Mouse (Mus musculus) liver, embryonic 13.5 days (tissue): ENCODE measurements around the gene Tpm1. TPM values are rescaled to one million over a fixed set of nuclear protein-coding genes. Genes with fewer than 3 reads are reported as not detected.
A peak's percentile ranks its signal among the peaks of the same experiment; 100 is the strongest.

Experiments used
- ATAC-seq: fragments of 200-750 bp; cut with Nextera tagmentation; 2 replicates; pipeline ENCODE4 v1.8.0; 2017; ENCODE audit warnings: low read depth, mild to moderate bottlenecking, moderate number of reproducible peaks, moderate library complexity
- DNase-seq: peaks from one replicate; pipeline ENCODE4 v3.0.0; 2022
- H3K27ac ChIP-seq: fragments of 300-500 bp; sonication (generic); 2 replicates; pipeline ENCODE4 v1.5.1; 2015; ENCODE audit warnings: moderate library complexity, mild to moderate bottlenecking, inconsistent platforms
- H3K27me3 ChIP-seq: fragments of 300-500 bp; sonication (generic); 2 replicates; pipeline ENCODE4 v1.6.1; 2015; ENCODE audit warnings: mild to moderate bottlenecking, inconsistent platforms
- H3K36me3 ChIP-seq: fragments of 300-500 bp; sonication (generic); 2 replicates; pipeline ENCODE4 v1.6.1; 2015; ENCODE audit warnings: mild to moderate bottlenecking, inconsistent platforms
- H3K4me1 ChIP-seq: fragments of 300-500 bp; sonication (generic); replicated peaks from 2 replicates; pipeline ENCODE4 v1.6.1; 2015; ENCODE audit warnings: inconsistent platforms
- H3K4me2 ChIP-seq: fragments of 300-500 bp; sonication (generic); 2 replicates; pipeline ENCODE4 v1.6.1; 2015; ENCODE audit warnings: inconsistent platforms, mild to moderate bottlenecking, moderate library complexity
- H3K4me3 ChIP-seq: fragments of 300-500 bp; sonication (generic); replicated peaks from 2 replicates; pipeline ENCODE4 v1.5.1; 2015; ENCODE audit warnings: mild to moderate bottlenecking, inconsistent platforms
- H3K9ac ChIP-seq: fragments of 300-500 bp; sonication (generic); 2 replicates; pipeline ENCODE4 v1.6.1; 2015; ENCODE audit warnings: mild to moderate bottlenecking, inconsistent platforms
- H3K9me3 ChIP-seq: fragments of 300-500 bp; sonication (generic); replicated peaks from 2 replicates; pipeline ENCODE4 v1.6.1; 2016; ENCODE audit warnings: inconsistent platforms
- WGBS: fragments of 180-500 bp; shearing (Covaris S2); methylation state at CpG from one replicate; pipeline ENCODE4 v1.1.7; 2015; ENCODE audit not compliant: insufficient replicate concordance; 5-methylcytosine and 5-hydroxymethylcytosine counted together
- polyA plus RNA-seq: library from polyadenylated mRNA; unstranded; fragments of >200 nt; fragmentation: Nextera tagmentation; extraction: Ambion mirVana; gene quantifications from 2 replicates; pipeline ENCODE4 v1.2.1, GENCODE M21; 2015

Gene Tpm1
- polyA plus RNA-seq, 1 experiment from 2014 or later: 168 TPM

DNA sequence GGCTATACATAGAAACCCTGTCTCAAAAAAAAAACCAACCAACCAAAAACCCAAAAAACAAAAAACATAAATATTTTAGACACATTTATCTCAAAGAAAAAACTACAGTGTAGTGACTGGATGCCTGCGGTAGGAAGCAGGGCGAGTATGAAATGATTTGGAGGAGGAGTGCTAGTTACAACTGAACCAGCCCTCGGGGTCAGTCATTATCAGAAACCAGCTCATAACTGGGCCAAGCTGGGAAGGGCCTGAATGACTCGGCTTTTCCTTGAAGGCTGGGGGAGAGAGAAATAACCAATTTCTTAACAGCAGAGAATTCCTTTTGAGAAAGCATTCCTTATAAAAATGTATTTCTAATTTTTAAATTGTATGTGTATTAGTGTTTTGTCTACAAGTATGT is 11.5 kb downstream of the Tpm1 start:
- Histone ChIP-seq H3K27ac (peak overlapping the region; percentile 99), H3K4me3 (no peak overlapping the region), H3K27me3 (no peaks in the 10 kb centered on the region), H3K9me3 (peaks cover 11% of the 10 kb centered on the region), H3K4me2 (peak overlapping the region; percentile 78), H3K4me1 (peaks cover 64% of the 10 kb centered on the region), H3K9ac (peak overlapping the region; percentile 51; the same call in 1 of the 2 replicates), H3K36me3 (peaks cover 53% of the 10 kb centered on the region)
- WGBS: 30% methylated on average over 4 of the region's 4 CpGs
- peak; percentile 53; the same call in 1 of the 2 replicates for ATAC-seq
- DNase-seq: peak; percentile 48

DNA sequence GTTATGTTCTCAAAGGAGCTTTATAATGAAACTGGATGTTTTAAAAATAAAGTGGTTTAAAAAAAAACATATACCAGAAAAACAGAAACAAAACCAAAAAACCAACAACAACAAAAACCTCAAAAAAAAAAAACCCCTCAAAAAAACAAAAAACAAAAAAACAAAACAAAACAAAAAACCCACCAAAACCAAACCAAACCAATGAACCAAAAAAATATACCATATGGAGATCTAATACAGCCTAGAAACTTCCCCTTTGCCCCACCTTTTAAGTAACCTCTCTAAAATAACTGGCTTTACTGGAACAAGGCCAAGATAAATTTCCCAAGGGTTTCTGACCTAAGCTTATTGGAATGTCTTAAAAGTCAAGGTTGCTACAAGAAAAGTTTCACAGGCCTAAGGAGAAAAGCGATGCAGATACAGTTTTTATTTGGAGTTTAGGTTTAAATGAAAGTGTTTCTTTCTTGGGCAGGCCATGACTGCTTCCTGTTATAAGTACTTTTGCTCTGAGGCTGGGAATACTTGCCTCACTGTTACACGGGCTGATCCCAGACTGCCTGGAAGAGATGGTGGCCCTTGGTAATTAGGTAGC is 12.6 kb downstream of the Tpm1 start:
- no peak overlapping the region for H3K4me3 ChIP-seq
- 74% methylated on average over 2 of the region's 2 CpGs for whole genome bisulfite sequencing
- peaks cover 63% of the 10 kb centered on the region for H3K36me3 ChIP-seq
- H3K9me3 ChIP-seq: peaks cover 11% of the 10 kb centered on the region
- ATAC-seq: no peak
- DNase-seq: no peak
- peak overlapping the region; percentile 78; the same call in 1 of the 2 replicates for H3K4me2 ChIP-seq
- H3K9ac ChIP-seq: peak overlapping the region; percentile 51; the same call in 1 of the 2 replicates
- H3K27me3 ChIP-seq: no peaks in the 10 kb centered on the region
- peaks cover 56% of the 10 kb centered on the region for H3K4me1 ChIP-seq
- H3K27ac ChIP-seq: peak overlapping the region; percentile 99

DNA sequence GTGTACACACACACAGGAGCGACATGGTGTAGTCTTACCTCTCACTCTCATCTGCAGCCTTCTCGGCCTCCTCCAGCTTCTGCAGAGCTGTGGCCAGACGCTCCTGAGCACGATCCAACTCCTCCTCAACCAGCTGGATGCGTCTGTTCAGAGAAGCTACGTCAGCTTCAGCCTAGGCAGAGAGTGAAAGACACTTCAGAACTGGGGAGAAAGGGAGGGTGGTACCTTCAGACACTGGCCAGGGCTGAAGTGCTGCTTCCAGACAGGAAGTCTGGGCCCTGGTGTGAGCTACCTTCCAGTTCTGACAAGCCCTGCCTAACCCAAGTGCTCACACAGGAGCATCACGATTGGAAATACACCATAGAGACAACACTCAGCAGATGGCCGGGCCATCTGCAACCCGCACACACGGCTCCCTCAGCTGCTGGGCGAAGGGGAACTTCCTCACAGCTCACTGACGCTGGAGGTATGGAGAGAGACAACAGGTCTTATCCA is 13.2 kb downstream of the Tpm1 start:
- H3K36me3 ChIP-seq: peaks cover 70% of the 10 kb centered on the region
- 67% methylated on average over 12 of the region's 12 CpGs for WGBS

DNA sequence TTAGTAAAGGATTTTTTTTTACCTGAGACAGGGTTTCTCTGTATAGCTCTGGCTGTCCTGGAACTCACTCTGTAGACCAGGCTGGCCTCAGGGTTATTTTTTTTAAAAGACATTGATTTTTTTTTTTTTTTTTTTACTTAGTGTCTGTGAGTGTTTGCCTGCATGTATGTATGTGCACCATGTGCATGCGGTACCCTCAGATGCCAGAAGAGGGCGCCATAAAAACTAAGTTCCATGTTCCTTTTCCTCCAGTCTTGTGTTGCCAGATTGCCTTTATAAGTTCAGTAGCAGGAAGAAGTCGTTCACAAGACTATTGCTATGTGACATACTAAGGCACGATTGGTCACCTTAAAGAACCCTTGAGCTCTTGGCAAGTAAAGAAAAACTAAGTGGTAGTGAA is 14.5 kb downstream of the Tpm1 start:
- Histone ChIP-seq H3K9me3 (peaks cover 11% of the 10 kb centered on the region), H3K27ac (no peak overlapping the region), H3K27me3 (no peaks in the 10 kb centered on the region), H3K9ac (no peak overlapping the region), H3K4me1 (peaks cover 37% of the 10 kb centered on the region), H3K4me3 (no peak overlapping the region), H3K36me3 (peaks cover 83% of the 10 kb centered on the region), H3K4me2 (no peak overlapping the region)
- ATAC-seq: no peak
- no peak for DNase-seq
- WGBS: 87% methylated on average over 4 of the region's 4 CpGs

More for the DNA sequence above, 13.2 kb downstream of the Tpm1 start:
- Histone ChIP-seq H3K27ac (peak overlapping the region; percentile 69), H3K4me2 (no peak overlapping the region), H3K4me1 (peaks cover 50% of the 10 kb centered on the region), H3K9me3 (peaks cover 11% of the 10 kb centered on the region), H3K4me3 (no peak overlapping the region), H3K27me3 (no peaks in the 10 kb centered on the region), H3K9ac (no peak overlapping the region)
- DNase-seq: no peak
- no peak for ATAC-seq

DNA sequence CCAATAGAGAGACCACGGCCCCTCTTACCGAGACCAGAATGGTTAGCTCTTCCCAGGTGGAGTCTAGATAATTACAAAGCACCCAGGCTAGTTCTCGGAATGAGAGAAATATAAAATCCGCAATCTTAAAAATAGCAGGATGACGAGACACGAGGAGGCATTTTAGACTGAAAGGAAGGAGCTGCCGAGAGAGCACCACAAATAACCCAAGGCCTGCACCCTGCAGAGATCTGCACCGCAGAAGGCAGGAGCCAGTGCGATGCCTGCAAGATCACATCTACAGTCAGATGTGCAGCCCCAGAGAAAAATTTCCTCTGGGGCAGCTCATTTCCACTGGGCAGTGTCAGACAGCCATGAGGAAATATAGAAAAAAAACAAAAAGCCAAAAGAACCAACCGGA is 16.2 kb downstream of the Tpm1 start:
- no peak overlapping the region for H3K27ac ChIP-seq
- H3K4me1 ChIP-seq: peaks cover 20% of the 10 kb centered on the region
- no peak overlapping the region for H3K4me3 ChIP-seq
- peaks cover 91% of the 10 kb centered on the region for H3K36me3 ChIP-seq
- H3K4me2 ChIP-seq: no peak overlapping the region
- WGBS: 91% methylated on average over 10 of the region's 10 CpGs
- ATAC-seq: no peak
- H3K27me3 ChIP-seq: no peaks in the 10 kb centered on the region
- no peak for DNase-seq
- H3K9ac ChIP-seq: no peak overlapping the region
- peaks cover 11% of the 10 kb centered on the region for H3K9me3 ChIP-seq

DNA sequence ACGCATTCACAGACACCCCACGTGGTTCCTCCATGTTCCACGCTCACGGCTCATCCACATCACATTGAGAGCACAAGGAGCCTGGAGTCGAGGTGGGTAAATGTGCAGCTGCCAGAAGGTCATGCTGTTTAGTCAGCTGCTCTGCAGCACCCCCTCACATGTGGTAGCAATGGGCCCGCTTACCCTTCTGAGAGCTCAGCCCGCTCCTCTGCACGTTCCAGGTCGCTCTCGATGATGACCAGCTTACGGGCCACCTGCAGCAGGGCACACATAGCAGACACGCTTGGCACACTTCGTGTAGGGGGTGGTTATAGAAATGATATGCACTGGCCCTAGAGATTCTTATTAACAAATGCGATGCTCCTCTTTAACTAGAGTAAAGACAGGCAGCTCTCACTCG is 16.6 kb downstream of the Tpm1 start:
- Histone ChIP-seq H3K27ac (no peak overlapping the region), H3K4me1 (peaks cover 16% of the 10 kb centered on the region), H3K4me2 (no peak overlapping the region), H3K27me3 (no peaks in the 10 kb centered on the region), H3K36me3 (peaks cover 95% of the 10 kb centered on the region), H3K9ac (no peak overlapping the region), H3K4me3 (no peak overlapping the region), H3K9me3 (peaks cover 11% of the 10 kb centered on the region)
- 94% methylated on average over 15 of the region's 15 CpGs for WGBS
- ATAC-seq (no peak), DNase-seq (no peak)

DNA sequence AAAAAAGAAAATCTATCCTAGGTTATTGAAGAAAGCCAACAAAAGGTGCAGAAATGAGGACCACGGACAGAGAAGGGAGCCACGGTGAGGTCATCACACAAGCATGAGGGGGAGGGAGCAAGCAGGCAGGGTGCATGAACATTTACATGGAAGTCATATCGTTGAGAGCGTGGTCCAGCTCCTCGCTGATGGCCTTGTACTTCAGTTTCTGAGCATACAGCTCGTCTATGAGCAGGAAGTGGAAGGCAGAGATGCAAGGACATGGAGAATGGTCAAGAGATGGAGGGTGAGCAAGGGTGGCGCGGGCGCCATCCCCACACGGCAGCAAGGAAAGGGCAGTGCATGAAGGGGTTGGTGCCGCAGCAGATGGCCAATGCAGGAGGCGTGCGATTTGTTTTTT is 19.7 kb downstream of the Tpm1 start:
- Histone ChIP-seq H3K4me2 (no peak overlapping the region), H3K9ac (no peak overlapping the region), H3K36me3 (peaks cover 94% of the 10 kb centered on the region), H3K4me1 (peaks cover 29% of the 10 kb centered on the region), H3K9me3 (no peaks in the 10 kb centered on the region), H3K27me3 (no peaks in the 10 kb centered on the region), H3K27ac (peak overlapping the region; percentile 35; the same call in 1 of the 2 replicates), H3K4me3 (no peak overlapping the region)
- 89% methylated on average over 13 of the region's 13 CpGs for WGBS
- DNase-seq: no peak
- no peak for ATAC-seq

DNA sequence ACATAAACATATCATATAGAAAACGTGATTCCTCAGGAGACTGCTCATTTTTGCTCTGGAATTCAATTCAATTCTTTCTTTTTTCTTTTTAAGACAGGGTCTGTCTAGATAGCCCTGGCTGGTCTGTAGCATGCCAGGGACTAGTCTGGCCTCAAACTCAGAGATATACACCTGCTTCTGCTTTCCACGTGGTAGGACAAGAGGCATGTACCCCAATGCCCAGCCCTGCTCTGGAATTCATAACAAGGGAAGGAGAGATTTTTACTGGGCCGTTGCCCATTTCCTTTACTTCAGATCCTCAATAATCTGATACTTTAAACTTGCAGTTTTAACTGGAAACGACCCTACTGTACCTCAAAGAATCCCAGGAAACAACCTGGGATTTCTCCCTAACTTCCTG is 20.3 kb downstream of the Tpm1 start:
- ATAC-seq (no peak), DNase-seq (no peak)
- H3K9me3 ChIP-seq: no peaks in the 10 kb centered on the region
- no peak overlapping the region for H3K4me2 ChIP-seq
- H3K4me1 ChIP-seq: peaks cover 34% of the 10 kb centered on the region
- H3K9ac ChIP-seq: no peak overlapping the region
- H3K4me3 ChIP-seq: no peak overlapping the region
- no peak overlapping the region for H3K27ac ChIP-seq
- WGBS: 71% methylated on average over 4 of the region's 4 CpGs
- peaks cover 94% of the 10 kb centered on the region for H3K36me3 ChIP-seq
- no peaks in the 10 kb centered on the region for H3K27me3 ChIP-seq

DNA sequence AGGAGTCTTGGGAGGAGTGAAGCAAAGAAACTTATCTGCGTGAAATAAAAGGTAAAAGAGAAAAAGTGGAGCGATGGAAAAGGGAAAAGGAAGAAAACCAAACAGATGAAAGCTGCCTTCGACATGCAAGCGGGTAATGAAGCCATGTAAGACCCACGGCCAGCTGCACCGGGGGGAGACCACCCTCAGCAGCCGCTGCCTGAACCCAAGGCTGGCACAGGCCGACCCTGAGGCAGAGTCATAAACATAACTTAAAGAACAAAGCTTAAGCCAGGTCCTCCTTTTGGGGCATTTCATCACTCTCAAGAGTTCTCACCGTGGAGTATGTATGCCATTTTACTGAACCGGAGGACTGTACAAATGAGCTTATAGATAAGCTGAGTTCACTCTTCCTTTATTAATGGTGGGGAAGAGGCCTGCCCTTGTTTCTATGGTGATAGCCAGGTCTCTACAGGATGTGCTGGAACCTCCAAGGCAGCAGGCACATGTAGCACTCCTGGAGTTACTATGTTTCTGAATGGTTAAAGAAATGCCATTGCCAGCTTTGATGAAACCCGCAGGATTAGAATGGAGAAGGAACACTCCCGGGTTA is 21.0 kb downstream of the Tpm1 start:
- H3K4me1 ChIP-seq: peaks cover 41% of the 10 kb centered on the region
- DNase-seq (no peak), ATAC-seq (no peak)
- H3K4me2 ChIP-seq: no peak overlapping the region
- no peak overlapping the region for H3K4me3 ChIP-seq
- H3K9me3 ChIP-seq: no peaks in the 10 kb centered on the region
- no peaks in the 10 kb centered on the region for H3K27me3 ChIP-seq
- peak overlapping the region; percentile 62; the same call in 1 of the 2 replicates for H3K27ac ChIP-seq
- 81% methylated on average over 12 of the region's 12 CpGs for WGBS
- no peak overlapping the region for H3K9ac ChIP-seq
- H3K36me3 ChIP-seq: peaks cover 94% of the 10 kb centered on the region

DNA sequence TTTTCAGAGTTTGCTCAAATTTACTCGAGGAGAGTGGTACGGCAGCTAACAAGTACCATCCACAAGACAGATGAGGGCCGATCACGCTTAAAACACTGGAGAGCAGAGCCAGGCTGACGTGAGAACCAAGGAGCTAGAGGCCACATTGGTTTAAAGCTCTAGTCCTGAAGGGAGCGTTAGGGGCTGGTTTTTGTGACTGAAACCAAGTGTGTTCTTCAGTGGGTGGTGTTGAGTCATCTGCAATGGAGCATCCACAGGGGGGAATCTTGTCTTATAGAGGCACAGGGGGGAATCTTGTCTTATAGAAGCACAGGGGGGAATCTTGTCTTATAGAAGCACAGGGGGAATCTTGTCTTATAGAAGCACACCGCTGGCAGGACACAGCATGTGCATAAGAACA is 22.3 kb downstream of the Tpm1 start:
- peak overlapping the region; percentile 62 for H3K27ac ChIP-seq
- no peaks in the 10 kb centered on the region for H3K27me3 ChIP-seq
- peaks cover 50% of the 10 kb centered on the region for H3K4me1 ChIP-seq
- 92% methylated on average over 7 of the region's 7 CpGs for WGBS
- H3K9ac ChIP-seq: no peak overlapping the region
- H3K4me3 ChIP-seq: no peak overlapping the region
- H3K9me3 ChIP-seq: no peaks in the 10 kb centered on the region
- no peak for DNase-seq
- ATAC-seq: no peak
- H3K36me3 ChIP-seq: peaks cover 94% of the 10 kb centered on the region
- no peak overlapping the region for H3K4me2 ChIP-seq

DNA sequence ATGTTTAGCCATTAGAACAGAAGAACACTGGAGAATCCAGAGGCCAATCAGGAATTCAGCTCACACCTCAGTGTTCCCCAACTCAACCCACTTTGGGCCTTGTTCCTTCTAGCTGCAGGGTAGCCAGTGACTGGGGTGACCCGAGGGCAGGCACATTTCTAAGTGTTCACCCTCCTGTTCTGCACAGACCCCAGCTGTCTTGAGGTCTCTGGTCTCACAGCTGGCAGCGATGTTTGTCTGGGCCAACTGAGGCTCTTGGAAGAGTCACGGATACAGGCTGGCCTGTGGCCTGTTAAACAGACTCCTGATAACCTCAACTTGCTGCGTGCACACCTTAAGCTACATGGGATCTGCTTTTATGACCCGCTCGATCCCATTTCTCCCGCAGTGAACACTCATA is 23.1 kb downstream of the Tpm1 start:
- WGBS: 90% methylated on average over 7 of the region's 7 CpGs
- peak overlapping the region; percentile 68 for H3K9ac ChIP-seq
- peak overlapping the region; percentile 21; the same call in 1 of the 2 replicates for H3K4me3 ChIP-seq
- DNase-seq (no peak), ATAC-seq (no peak)
- peaks cover 59% of the 10 kb centered on the region for H3K4me1 ChIP-seq
- H3K9me3 ChIP-seq: no peaks in the 10 kb centered on the region
- H3K27me3 ChIP-seq: no peaks in the 10 kb centered on the region
- H3K27ac ChIP-seq: peak overlapping the region; percentile 96
- peaks cover 94% of the 10 kb centered on the region for H3K36me3 ChIP-seq
- H3K4me2 ChIP-seq: peak overlapping the region; percentile 67
